Mouse (Mus musculus) liver, embryonic 14.5 days (tissue): ENCODE measurements around the gene Trim62.

Experiments
- CTCF ChIP-seq: IDR thresholded peaks from 2 replicates; pipeline ENCODE4 v1.5.1; 2016; ENCODE audit warnings: antibody characterized with exemption, low read depth, control low read depth
- EP300 ChIP-seq: IDR thresholded peaks from 2 replicates; pipeline ENCODE4 v1.6.1; 2016; ENCODE audit warnings: antibody characterized with exemption, low read depth

GRCm38 (mm10) chr4:128841259-128841658 is 42.1 kb upstream of the Trim62 start:
- TF ChIP-seq CTCF (no peak), EP300 (no peak)
